Mouse (Mus musculus) heart, postnatal 0 days (tissue): ENCODE data around the gene Prdm1. TPM values are rescaled to one million over a fixed set of nuclear protein-coding genes. Genes with fewer than 3 reads are reported as not detected.

ENCODE experiments used
- ATAC-seq: fragments of 200-750 bp; cut with Nextera tagmentation; 2 replicates; pipeline ENCODE4 v1.8.0; 2017; ENCODE audit warnings: low read depth, moderate number of reproducible peaks, moderate library complexity; ENCODE audit not compliant: insufficient read depth
- DNase-seq: peaks from one replicate; pipeline ENCODE4 v3.0.0-alpha.2; 2016; ENCODE audit warnings: low spot score
- H3K27ac ChIP-seq: fragments of 300-500 bp; sonication (generic); 2 replicates; pipeline ENCODE4 v1.5.1; 2014; ENCODE audit warnings: low read depth, mild to moderate bottlenecking
- H3K27me3 ChIP-seq: fragments of 300-500 bp; sonication (generic); 2 replicates; pipeline ENCODE4 v1.6.1; 2014; ENCODE audit warnings: low read length, mixed read lengths; ENCODE audit not compliant: control insufficient read depth, insufficient read depth
- H3K36me3 ChIP-seq: fragments of 300-500 bp; sonication (generic); replicated peaks from 2 replicates; pipeline ENCODE4 v1.6.1; 2014; ENCODE audit warnings: low read length, mixed read lengths; ENCODE audit not compliant: control insufficient read depth, insufficient read depth
- H3K4me1 ChIP-seq: fragments of 300-500 bp; sonication (generic); 2 replicates; pipeline ENCODE4 v1.6.1; 2014; ENCODE audit warnings: antibody characterized with exemption; ENCODE audit not compliant: control insufficient read depth, insufficient read depth
- H3K4me2 ChIP-seq: fragments of 300-500 bp; sonication (generic); 2 replicates; pipeline ENCODE4 v1.6.1; 2014; ENCODE audit warnings: low read depth, mild to moderate bottlenecking, low read length, moderate library complexity
- H3K4me3 ChIP-seq: fragments of 300-500 bp; sonication (generic); 2 replicates; pipeline ENCODE4 v1.5.1; 2014; ENCODE audit warnings: low read depth, low read length
- H3K9ac ChIP-seq: fragments of 300-500 bp; sonication (generic); replicated peaks from 2 replicates; pipeline ENCODE4 v1.6.1; 2014; ENCODE audit warnings: low read depth, low read length, mixed read lengths
- H3K9me3 ChIP-seq: fragments of 300-500 bp; sonication (generic); replicated peaks from 2 replicates; pipeline ENCODE4 v1.6.1; 2016; ENCODE audit warnings: low read length; ENCODE audit not compliant: control insufficient read depth
- CTCF ChIP-seq: IDR thresholded peaks from 2 replicates; pipeline ENCODE4 v1.5.1; 2016; ENCODE audit warnings: antibody characterized with exemption, control low read depth, low read depth
- EP300 ChIP-seq: IDR thresholded peaks from 2 replicates; pipeline ENCODE4 v1.6.1; 2016; ENCODE audit warnings: antibody characterized with exemption, low read depth
- WGBS: fragments of 180-500 bp; shearing (Covaris S2); extraction: QIAGEN DNeasy Blood & Tissue Kit; methylation state at CpG from one replicate; pipeline ENCODE4 v1.1.7; 2014; 5-methylcytosine and 5-hydroxymethylcytosine counted together
- polyA plus RNA-seq: library from polyadenylated mRNA; unstranded; fragments of >200 nt; fragmentation: Nextera tagmentation; extraction: Ambion mirVana; gene quantifications from 2 replicates; pipeline ENCODE4 v1.2.1, GENCODE M21; 2015
- total RNA-seq: library from RNA; depleted of rRNA; stranded (reverse); fragments of >200 nt; gene quantifications from 2 replicates; pipeline ENCODE4 v1.2.3, GENCODE M21; 2014; ENCODE audit warnings: low replicate concordance

The Prdm1 gene
- total and polyA plus RNA-seq, 2 experiments from 2014 or later, result 0.63 to 1.1 TPM

DNA sequence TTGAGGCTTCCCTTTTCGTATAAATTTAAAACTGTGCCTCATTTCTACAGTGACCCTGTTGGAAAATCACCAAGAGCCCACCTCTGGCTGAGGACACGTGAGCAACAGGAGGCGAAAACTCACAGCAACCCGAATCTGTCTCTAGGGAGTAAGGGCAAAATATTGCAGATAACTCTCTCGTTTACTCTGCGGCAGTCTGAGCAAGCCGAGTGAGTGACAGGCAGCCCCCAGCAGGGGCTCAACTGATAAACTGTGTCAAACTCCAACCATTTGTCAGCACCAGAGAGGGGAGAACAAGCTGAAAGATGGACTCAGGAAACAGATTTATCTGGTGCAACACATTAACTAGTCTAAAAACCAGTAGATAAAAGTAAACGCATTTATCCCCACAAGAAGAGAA is 62.7 kb downstream of the Prdm1 start:
- H3K9me3 ChIP-seq, result no peaks in the 10 kb centered on the region
- no peaks in the 10 kb centered on the region for H3K36me3 ChIP-seq
- ATAC-seq, result no peak
- no peaks in the 10 kb centered on the region; the same call in 1 of the 2 replicates for H3K4me1 ChIP-seq
- H3K27me3 ChIP-seq, result peaks cover 46% of the 10 kb centered on the region
- no peak overlapping the region for H3K27ac ChIP-seq
- H3K4me2 ChIP-seq, result no peak overlapping the region
- H3K4me3 ChIP-seq, result no peak overlapping the region
- DNase-seq, result no peak
- WGBS, result 13% methylated on average over 8 of the region's 8 CpGs
- no peak overlapping the region for H3K9ac ChIP-seq
- no peak for TF ChIP-seq CTCF

DNA sequence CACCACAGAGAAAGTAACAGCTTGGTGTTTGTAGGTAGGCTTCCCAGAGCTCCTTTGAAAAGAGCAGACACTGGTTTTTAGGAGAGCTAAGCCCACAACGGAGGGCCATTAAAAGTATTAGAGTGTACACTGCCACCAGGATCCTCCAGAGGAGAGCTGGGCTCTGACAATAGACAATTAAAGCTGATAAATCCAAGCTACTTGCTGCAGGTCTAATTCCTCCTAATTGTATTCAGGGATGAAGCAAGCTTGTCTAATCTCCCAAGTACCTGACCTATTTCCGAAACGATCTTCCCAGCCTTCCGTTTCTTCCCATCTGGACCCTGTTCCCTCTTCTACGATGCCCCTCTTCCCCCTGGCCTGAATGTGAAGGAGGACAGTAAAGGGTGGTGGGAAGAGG is 63.7 kb downstream of the Prdm1 start:
- Histone ChIP-seq H3K27ac (no peak overlapping the region), H3K4me3 (no peak overlapping the region), H3K27me3 (peaks cover 46% of the 10 kb centered on the region), H3K4me2 (no peak overlapping the region), H3K9me3 (no peaks in the 10 kb centered on the region), H3K36me3 (no peaks in the 10 kb centered on the region), H3K9ac (no peak overlapping the region), H3K4me1 (no peaks in the 10 kb centered on the region; the same call in 1 of the 2 replicates)
- ATAC-seq (no peak), DNase-seq (no peak)
- TF ChIP-seq EP300 (no peak), CTCF (no peak)
- 70% methylated on average over 5 of the region's 5 CpGs for WGBS

DNA sequence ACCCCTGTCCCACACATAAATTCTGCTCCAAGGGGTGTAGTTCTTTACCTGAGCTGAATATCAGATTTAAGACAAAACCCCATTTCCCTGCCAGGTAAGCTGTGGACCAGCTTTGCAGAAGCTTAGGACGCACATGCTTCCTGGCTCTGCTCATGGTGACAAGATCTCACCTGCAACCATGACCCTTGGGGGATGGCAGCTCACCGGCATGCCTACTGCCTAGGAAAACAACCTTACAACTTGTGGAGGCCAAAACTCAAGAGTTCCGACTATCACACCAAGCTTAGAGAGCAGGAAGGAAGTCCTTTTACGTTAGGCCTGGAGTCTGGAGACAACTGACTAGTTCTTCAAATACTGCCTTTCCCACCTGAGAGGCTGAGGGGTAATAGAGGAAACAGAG is 64.4 kb downstream of the Prdm1 start:
- no peak overlapping the region for H3K9ac ChIP-seq
- peaks cover 41% of the 10 kb centered on the region for H3K27me3 ChIP-seq
- H3K4me3 ChIP-seq, result no peak overlapping the region
- H3K9me3 ChIP-seq, result no peaks in the 10 kb centered on the region
- H3K4me2 ChIP-seq, result no peak overlapping the region
- no peak for ATAC-seq
- H3K36me3 ChIP-seq, result no peaks in the 10 kb centered on the region
- WGBS, result 71% methylated on average over 4 of the region's 4 CpGs
- H3K27ac ChIP-seq, result no peak overlapping the region
- TF ChIP-seq CTCF, result no peak
- no peak for TF ChIP-seq EP300
- DNase-seq, result no peak
- H3K4me1 ChIP-seq, result no peaks in the 10 kb centered on the region; the same call in 1 of the 2 replicates

DNA sequence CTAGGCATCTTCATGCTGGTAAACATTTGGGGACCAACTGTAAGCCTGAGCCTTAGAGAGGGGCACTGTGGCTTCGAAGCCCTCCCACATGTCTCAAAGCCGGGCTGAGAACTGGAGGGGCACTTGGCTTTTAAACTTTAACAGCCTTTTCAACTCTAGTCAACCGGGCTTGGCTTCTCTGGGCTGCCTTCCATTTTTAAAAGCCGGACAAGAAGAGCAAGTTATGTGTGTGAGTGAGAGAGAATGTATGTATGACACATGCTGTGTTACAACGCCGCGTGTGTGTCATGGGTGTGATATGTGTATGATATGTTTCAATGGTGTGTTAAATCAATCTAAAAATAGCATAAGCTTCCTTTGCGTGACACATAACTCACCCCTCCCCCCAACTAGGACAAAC is 66.0 kb downstream of the Prdm1 start:
- no peak for ATAC-seq
- Histone ChIP-seq H3K27ac (no peak overlapping the region), H3K4me1 (peaks cover 7% of the 10 kb centered on the region; the same call in 1 of the 2 replicates), H3K27me3 (peaks cover 38% of the 10 kb centered on the region), H3K36me3 (no peaks in the 10 kb centered on the region), H3K9me3 (no peaks in the 10 kb centered on the region), H3K9ac (no peak overlapping the region), H3K4me3 (no peak overlapping the region), H3K4me2 (no peak overlapping the region)
- 72% methylated on average over 8 of the region's 8 CpGs for WGBS
- DNase-seq, result no peak
- no peak for TF ChIP-seq EP300
- TF ChIP-seq CTCF, result no peak

DNA sequence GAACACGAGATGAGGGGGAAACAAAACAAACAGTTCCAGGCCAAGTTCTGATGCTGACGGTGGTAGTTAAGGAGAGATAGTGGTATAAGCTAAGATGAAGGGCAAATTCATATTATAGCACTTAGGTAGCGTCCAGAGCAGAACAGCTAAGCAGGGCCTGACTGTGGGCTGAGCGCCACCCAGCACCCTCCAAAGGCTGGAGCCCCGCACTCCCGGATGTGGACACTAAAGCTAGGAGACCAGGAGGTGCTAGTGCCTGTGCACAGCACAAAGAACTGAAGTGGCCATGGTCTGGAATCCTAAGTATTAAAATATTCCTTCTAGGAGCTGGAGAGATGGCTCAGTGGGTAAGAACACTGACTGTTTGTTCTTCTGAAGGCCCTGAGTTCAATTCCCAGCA is 67.2 kb downstream of the Prdm1 start:
- Histone ChIP-seq H3K4me2 (no peak overlapping the region), H3K4me1 (peaks cover 11% of the 10 kb centered on the region; the same call in 1 of the 2 replicates), H3K9me3 (no peaks in the 10 kb centered on the region), H3K9ac (no peak overlapping the region), H3K4me3 (no peak overlapping the region), H3K36me3 (no peaks in the 10 kb centered on the region), H3K27ac (no peak overlapping the region), H3K27me3 (peaks cover 37% of the 10 kb centered on the region)
- WGBS, result 93% methylated on average over 6 of the region's 6 CpGs
- no peak for DNase-seq
- TF ChIP-seq CTCF (no peak), EP300 (no peak)
- no peak for ATAC-seq

DNA sequence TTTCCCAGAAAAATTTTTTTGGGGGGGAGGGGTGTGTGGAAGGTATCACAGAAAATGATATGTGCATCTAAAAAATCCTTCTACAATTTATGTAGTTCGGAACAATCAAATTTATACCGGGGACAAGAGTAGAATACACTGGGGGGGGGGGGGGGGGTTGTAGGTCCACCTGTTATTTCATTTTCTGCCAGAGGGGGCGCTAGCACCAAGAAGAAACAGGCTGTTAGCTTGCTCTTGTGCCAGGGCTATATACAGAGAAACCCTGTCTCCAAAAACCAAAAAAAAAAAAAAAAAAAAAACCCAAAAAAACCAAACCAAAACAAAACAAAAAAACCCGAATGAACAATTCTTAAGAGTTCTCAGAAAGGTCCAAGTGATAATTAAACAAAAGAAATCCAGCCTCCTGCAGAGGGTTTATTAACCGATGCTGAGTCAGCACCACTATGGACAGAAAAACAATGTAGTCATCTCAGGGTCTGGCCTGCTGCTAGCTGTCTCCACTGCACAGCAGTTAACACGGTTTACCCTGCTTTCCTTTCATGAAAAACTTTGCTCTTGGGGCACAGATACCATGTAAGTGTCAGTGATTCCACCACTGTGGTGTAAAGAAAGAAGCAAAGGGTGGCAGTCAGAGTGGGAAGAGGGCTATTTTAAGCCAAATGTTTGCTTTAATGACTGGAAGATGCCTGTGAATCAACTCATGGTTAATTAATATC is 68.0 kb downstream of the Prdm1 start:
- Histone ChIP-seq H3K9ac (no peak overlapping the region), H3K27ac (no peak overlapping the region), H3K36me3 (no peaks in the 10 kb centered on the region), H3K4me2 (peak overlapping the region; percentile 97; the same call in 1 of the 2 replicates), H3K9me3 (no peaks in the 10 kb centered on the region), H3K4me1 (peaks cover 11% of the 10 kb centered on the region; the same call in 1 of the 2 replicates), H3K4me3 (no peak overlapping the region), H3K27me3 (peaks cover 37% of the 10 kb centered on the region)
- WGBS, result 17% methylated on average over 6 of the region's 6 CpGs
- no peak for DNase-seq
- TF ChIP-seq CTCF, result peak; percentile 40
- TF ChIP-seq EP300, result no peak
- ATAC-seq, result no peak
